Mouse (Mus musculus) left cerebral cortex, adult 18-20 months (tissue): ENCODE measurements around the gene Rasgef1a. TPM values are rescaled to one million over a fixed set of nuclear protein-coding genes. Genes with fewer than 3 reads are reported as not detected.

Experiments used
- DNase-seq, 2 experiments: peaks; one replicate each; pipeline ENCODE4 v3.0.0; 2021 to 2022; ENCODE audit warnings: low spot score in 2 of 2, mixed read lengths in 1 of 2
- total RNA-seq, 2 experiments: library from RNA; stranded (reverse); gene quantifications; 2 replicates each; pipeline ENCODE4 v1.2.3; 2021

Rasgef1a gene
- total RNA-seq, 2 experiments from 2014 or later = 201 to 250 TPM

DNA sequence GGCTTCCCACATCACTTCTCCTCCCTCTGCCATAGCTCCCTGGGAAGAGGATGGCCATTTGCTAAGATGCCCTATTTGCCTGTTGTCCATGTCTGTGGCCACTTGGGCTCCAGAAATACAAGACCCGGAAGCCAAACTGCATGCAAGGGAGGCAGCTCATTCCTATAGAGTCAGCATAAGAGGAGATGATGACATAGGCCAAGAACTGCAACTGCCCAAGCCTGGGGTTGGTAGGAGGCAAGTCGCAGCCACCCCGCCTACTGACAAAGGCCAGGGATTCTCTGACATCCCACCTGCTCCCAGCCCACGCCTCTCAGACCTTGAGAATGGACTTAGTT lies 59.7 kb downstream of the Rasgef1a start:
- DNase-seq = no peak

GRCm38 (mm10) chr6:118071416-118071815 lies 60.2 kb downstream of the Rasgef1a start:
- no peak for DNase-seq

DNA sequence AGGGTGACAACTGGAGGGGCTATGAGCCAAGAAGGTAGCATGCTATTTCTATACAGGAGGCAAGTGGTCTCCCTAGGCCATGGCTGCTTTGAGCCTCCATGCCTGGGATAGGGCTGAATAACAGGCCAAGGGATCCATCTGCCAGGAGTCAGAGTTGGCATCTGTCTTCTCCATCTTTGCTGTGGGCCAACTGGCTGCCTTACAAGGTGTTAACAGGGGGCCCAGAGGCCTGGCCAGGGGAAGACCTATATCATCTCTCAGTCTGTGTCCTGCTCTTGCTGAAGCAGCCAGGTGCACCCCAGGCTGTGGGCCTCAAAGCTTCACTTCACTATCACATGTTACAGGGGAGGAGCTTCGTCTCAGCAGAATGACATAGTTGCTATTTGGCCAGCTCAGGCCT lies 60.9 kb downstream of the Rasgef1a start:
- DNase-seq = no peak

DNA sequence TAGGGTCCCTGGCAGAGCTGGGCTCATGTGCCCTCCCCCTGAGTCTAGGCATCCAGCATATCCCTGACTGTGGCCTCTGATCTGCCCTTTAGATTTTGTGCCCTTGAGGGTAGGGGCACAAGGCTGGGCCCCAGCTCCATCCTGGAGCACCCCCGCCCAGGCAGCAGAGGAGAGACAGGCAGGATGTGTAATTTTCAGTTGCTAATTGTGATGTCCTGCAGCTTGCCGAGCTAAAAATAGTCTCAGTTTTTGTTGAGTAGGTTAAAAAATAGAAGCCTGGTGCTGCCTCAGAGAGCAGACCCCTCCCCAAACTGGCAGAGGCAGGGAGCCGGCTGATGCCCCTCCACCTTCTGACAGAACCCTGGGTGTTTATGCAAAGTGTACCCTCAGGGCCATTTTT lies 62.9 kb downstream of the Rasgef1a start:
- DNase-seq = no peak

GRCm38 (mm10) chr6:118076256-118076655 lies 65.0 kb downstream of the Rasgef1a start:
- DNase-seq = no peak

GRCm38 (mm10) chr6:118076748-118077147 lies 65.5 kb downstream of the Rasgef1a start:
- DNase-seq = no peak

DNA sequence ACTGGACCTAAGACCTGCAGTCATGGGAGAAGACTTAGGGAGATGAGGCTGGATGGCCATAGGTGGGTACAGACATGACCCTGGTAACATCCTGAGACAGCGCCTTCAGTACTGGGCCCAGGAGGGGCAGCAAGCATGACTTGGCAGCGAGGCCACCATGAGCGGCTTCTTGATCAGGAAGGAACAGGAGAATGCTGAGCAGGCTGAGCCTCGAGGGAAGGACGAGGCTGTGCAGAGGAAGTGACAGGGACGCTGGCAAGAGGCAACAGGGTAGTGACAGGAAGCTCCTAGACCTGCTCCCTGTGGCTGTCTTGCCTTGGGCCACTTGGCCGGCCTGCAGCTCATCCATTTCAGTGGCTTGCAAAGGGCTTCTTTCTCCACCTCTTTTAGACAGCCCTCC lies 66.2 kb downstream of the Rasgef1a start:
- no peak for DNase-seq

- DNase-seq = no peak
Observed at GRCm38 (mm10) chr6:118078751-118079150, 67.5 kb downstream of the Rasgef1a start.

DNA sequence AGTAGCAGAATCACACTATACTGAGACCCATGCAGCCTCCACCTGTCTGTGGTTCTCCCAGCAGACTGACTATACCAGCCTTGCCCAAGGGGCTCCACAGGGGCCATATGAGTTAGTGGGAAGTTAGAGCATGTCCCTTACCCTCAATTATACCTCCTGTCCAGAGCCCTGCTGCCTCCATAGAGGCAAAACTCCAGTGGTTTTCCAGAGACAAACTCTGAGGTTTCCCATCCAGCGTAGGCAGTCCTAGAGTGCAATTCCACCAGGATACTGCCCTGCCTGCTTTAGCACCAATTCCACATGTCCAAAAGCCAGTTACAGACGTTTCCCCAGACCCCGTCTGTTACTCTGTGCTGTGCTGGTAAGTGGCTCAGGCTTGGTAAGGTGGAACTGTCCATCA lies 68.1 kb downstream of the Rasgef1a start:
- no peak for DNase-seq

GRCm38 (mm10) chr6:118079762-118080465 lies 68.7 kb downstream of the Rasgef1a start:
- DNase-seq = no peak

- DNase-seq = no peak
Observed at GRCm38 (mm10) chr6:118080711-118081110, 69.5 kb downstream of the Rasgef1a start.

GRCm38 (mm10) chr6:118082384-118082783 lies 71.1 kb downstream of the Rasgef1a start:
- DNase-seq = no peak

DNA sequence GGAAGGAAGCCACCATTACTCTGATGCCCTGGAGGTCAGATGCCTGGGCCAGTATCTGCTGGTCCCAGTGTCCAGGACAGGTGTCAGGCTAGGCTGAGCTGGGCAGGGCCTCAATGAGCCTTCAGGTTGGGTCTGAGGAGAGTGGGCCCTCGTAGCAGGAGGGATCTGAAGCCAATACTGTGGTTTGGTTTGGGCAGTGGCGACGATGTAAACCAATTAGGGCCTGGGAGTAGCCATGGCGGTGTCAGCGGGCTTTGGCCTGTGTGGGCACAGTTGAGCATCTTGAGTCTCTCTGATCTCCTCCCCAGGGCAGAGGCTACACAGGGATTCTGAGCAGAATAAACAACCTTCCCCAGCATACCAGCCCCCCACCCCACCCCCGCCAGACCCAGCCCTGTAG lies 72.4 kb downstream of the Rasgef1a start:
- no peak for DNase-seq

DNA sequence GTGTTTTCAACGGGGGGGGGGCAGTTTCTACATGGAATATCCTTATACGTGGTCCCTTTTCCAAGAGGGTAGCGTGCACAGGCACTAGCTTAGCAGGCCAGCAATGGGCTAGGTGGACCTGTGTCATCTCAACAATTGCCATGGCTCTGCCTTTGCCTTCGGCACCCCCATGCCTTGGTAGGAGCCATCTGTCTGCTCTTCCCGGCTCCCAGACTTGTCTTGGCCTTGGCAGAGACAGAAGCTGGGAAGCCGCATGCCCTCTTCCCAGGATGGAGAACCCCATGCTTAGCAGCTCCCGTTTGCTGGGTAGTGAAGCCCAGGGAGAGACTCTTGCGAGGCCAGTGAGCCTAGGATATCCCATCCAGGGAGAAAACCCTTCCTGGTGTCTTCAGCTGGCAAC lies 73.4 kb downstream of the Rasgef1a start:
- no peak for DNase-seq

DNA sequence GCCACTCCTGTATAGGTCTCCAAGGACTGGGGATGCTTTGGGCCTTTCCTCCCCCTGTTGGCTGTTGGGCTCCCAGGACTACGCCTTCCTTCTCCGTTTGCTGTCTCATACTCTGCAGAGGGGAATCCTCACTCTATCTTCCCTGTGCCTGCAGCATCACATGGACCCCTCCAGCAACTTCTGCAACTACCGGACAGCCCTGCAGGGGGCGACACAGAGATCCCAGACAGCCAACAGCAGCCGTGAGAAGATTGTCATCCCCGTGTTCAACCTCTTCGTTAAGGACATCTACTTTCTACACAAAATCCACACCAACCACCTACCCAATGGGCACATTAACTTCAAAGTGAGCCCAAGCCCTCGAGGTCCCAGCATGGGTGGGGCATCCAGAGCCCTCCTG lies 76.7 kb downstream of the Rasgef1a start:
- DNase-seq = no peak

- no peak for DNase-seq
Observed at GRCm38 (mm10) chr6:118088750-118089440, 77.7 kb downstream of the Rasgef1a start.

- no peak for DNase-seq
Observed at GRCm38 (mm10) chr6:118090827-118091226, 79.6 kb downstream of the Rasgef1a start.

DNA sequence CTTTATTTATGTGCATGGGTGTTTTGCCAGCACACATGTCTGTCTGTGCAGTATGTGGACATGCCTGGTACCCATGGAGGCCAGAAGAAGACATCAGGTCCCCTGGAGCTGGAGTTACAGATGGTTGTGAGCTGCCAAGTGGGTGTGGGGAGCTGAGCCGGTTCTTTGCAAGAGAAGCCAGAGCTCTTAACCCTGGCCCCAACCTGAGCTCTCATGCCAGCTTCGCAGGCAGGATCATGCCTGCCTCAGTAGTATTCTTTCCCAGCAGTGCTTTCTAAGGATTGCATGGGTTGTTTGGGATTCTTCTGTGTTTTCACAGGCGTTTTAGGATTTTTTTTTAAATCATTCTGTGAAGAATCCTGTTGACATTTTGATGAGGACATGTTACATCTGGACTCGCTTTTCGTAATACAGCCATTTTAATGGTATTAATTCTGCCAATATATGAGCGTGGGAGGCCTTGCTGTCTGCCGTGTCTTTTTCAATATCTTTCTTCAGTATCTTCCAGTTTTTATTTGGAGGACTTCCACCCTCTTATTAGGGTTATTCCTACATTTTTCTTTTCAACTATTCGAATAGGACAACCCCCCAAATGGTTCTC lies 86.6 kb downstream of the Rasgef1a start:
- no peak for DNase-seq

- DNase-seq = no peak
Observed at GRCm38 (mm10) chr6:118099311-118099802, 88.1 kb downstream of the Rasgef1a start.

DNA sequence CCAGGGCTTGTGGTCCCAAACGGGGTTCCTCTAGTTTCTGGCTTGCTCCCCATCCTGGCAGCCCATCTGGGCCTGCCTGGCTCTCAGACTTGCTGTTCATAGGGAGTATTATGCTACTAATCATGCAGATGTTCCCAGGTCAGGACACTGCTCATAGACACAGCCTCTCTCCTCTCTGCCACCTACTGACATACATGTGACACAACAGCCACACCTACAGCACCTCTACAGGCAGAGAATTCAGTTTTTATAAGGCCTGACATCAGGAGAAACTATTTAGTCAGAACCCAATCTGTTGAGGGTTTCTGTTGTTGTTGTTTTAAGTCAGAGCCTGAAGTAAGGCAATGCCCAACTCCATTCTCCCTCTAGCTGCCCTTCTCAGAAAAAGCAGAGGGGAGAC lies 100.6 kb downstream of the Rasgef1a start:
- DNase-seq = no peak

DNA sequence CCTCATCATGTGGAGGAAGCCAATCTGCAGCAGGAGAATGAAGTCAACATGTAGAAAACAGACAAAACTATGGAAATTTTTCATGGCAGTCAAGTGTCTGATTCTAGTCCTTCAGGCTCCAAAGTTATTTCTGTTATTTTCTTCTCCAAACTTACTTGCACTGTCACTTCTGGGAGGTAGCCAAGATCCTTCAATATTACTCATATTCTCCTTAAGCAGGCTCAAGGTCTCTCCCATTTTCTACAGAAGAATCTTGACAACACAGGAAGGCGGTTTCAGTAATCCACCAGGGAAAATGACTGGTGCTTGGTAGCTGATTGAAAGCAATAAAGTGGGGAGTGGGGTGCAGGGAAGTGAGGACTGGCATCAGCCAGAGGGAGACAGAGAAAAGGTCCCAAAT lies 111.5 kb downstream of the Rasgef1a start:
- no peak for DNase-seq

GRCm38 (mm10) chr6:118126577-118126976 lies 115.3 kb downstream of the Rasgef1a start:
- DNase-seq = no peak
